Mouse (Mus musculus) hindbrain, embryonic 11.5 days (tissue): ENCODE results near the gene Ahcyl1. TPM values are rescaled to one million over a fixed set of nuclear protein-coding genes. Genes with fewer than 3 reads are reported as not detected.
"Not testable (repeated sequence)": the region's sequence is repeated elsewhere in the genome, so short reads cannot be mapped to it uniquely, and the experiment has no call there.

Experiments
- ATAC-seq: fragments of 200-750 bp; cut with Nextera tagmentation; 2 replicates; pipeline ENCODE4 v1.8.0; 2017; ENCODE audit warnings: mild to moderate bottlenecking, moderate TSS enrichment, moderate library complexity; ENCODE audit not compliant: low FRiP score
- DNase-seq: peaks from one replicate; pipeline ENCODE4 v3.0.0-alpha.2; 2015; ENCODE audit warnings: low spot score
- H3K27ac ChIP-seq: fragments of 300-500 bp; sonication (generic); 2 replicates; pipeline ENCODE4 v1.5.1; 2014; ENCODE audit warnings: mild to moderate bottlenecking, low read depth, low read length
- H3K27me3 ChIP-seq: fragments of 300-500 bp; sonication (generic); 2 replicates; pipeline ENCODE4 v1.6.1; 2014; ENCODE audit warnings: mild to moderate bottlenecking, low read length, moderate library complexity, mixed read lengths; ENCODE audit not compliant: control insufficient read depth, insufficient read depth
- H3K36me3 ChIP-seq: fragments of 300-500 bp; sonication (generic); 2 replicates; pipeline ENCODE4 v1.6.1; 2014; ENCODE audit warnings: mild to moderate bottlenecking, low read length, moderate library complexity, mixed read lengths; ENCODE audit not compliant: control insufficient read depth, insufficient read depth
- H3K4me1 ChIP-seq: fragments of 300-500 bp; sonication (generic); replicated peaks from 2 replicates; pipeline ENCODE4 v1.6.1; 2014; ENCODE audit warnings: low read length, mixed read lengths; ENCODE audit not compliant: control insufficient read depth, insufficient read depth
- H3K4me2 ChIP-seq: fragments of 300-500 bp; sonication (generic); replicated peaks from 2 replicates; pipeline ENCODE4 v1.6.1; 2014; ENCODE audit warnings: mild to moderate bottlenecking, low read depth, low read length
- H3K4me3 ChIP-seq: fragments of 300-500 bp; sonication (generic); 2 replicates; pipeline ENCODE4 v1.5.1; 2014; ENCODE audit warnings: low read depth, low read length
- H3K9ac ChIP-seq: fragments of 300-500 bp; sonication (generic); 2 replicates; pipeline ENCODE4 v1.6.1; 2014; ENCODE audit warnings: low read depth, low read length
- H3K9me3 ChIP-seq: fragments of 300-500 bp; sonication (generic); 2 replicates; pipeline ENCODE4 v1.6.1; 2016; ENCODE audit warnings: low read length; ENCODE audit not compliant: control insufficient read depth
- WGBS: fragments of 180-500 bp; shearing (Covaris S2); extraction: QIAGEN DNeasy Blood & Tissue Kit; methylation state at CpG from one replicate; pipeline ENCODE4 v1.1.7; 2014; 5-methylcytosine and 5-hydroxymethylcytosine counted together
- polyA plus RNA-seq: library from polyadenylated mRNA; unstranded; fragments of >200 nt; fragmentation: Nextera tagmentation; extraction: Ambion mirVana; gene quantifications from 2 replicates; pipeline ENCODE4 v1.2.1, GENCODE M21; 2014

Ahcyl1 gene
- polyA plus RNA-seq, 1 experiment from 2014 or later = 117 TPM

DNA sequence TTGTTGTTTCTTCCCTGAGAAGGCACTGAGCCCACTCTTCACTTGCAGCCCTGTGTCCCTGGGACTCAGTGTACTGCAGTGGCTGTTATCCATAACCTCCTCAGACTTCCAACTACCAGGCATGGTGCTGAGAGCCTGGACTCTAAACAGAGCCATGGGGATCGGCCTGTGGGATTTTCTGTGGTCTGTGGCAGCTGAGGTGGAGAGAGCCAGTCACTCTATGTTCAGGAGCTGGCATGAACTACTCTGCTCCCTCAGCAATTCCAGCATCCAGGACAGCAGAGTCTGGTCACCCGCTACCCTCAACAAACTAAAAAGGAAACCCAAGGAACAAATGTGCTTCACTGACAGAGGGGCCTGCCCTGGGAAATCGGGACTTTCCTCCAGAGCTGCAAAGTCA is 43.1 kb upstream of the Ahcyl1 start:
- Histone ChIP-seq H3K9ac (no peak overlapping the region), H3K36me3 (no peaks in the 10 kb centered on the region), H3K4me3 (no peak overlapping the region), H3K27me3 (no peaks in the 10 kb centered on the region), H3K9me3 (no peaks in the 10 kb centered on the region), H3K4me2 (no peak overlapping the region), H3K4me1 (peaks cover 10% of the 10 kb centered on the region), H3K27ac (no peak overlapping the region)
- WGBS = 81% methylated on average over 3 of the region's 3 CpGs
- ATAC-seq (no peak), DNase-seq (no peak)

DNA sequence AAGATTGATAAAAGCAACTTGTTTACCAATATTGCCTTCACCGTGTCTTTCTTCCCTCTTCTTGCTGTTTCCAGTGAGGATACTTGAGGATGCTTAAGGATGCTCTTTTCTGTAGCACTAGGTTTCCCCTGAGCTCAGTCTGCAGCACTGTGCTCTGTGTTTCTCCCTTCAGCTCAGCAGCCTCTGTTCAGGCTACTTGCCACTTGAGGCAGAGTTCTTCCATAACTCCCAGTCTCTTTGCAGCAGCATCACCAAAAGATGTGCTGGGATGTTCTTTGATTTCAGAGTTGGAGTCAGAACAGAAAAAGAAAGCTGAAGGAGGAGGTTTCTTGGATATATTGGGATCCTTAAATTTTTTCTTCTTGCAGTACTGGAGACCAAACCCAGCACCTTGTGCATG is 42.3 kb upstream of the Ahcyl1 start:
- Histone ChIP-seq H3K27ac (no peak overlapping the region), H3K27me3 (no peaks in the 10 kb centered on the region), H3K36me3 (no peaks in the 10 kb centered on the region), H3K9ac (no peak overlapping the region), H3K4me2 (no peak overlapping the region), H3K4me1 (peaks cover 10% of the 10 kb centered on the region), H3K4me3 (no peak overlapping the region), H3K9me3 (no peaks in the 10 kb centered on the region)
- ATAC-seq = no peak
- WGBS = 83% methylated on average over 1 of the region's 1 CpGs
- DNase-seq = no peak

DNA sequence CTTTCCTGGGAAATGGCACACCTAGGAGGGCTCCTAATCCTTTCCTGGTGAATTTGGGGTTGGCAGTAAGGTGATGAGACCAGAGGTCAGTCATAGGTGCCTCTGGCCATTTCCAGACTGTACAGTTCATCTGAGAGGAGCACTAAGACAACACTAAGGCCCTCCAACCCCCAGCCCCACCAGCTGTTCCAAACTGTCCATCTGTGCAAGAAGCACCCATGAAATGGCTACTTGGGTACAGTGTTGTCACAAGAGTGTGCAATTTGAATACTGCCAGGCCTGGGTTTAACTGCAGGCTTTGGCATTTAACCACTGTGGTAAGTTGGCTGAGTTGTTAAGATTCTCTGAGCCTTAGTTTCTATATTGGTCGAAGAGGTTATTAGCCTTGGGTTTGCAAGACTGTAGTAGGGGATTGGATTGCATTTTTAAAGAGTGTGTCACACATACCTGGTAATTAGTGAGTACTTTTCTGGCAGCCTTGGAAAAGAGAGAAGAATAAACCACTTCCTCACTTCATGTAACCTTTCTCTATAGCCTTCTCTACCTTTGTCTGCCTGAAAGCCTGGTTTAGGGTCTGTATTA is 41.3 kb upstream of the Ahcyl1 start:
- H3K27me3 ChIP-seq = no peaks in the 10 kb centered on the region
- no peak overlapping the region for H3K9ac ChIP-seq
- no peak overlapping the region for H3K4me3 ChIP-seq
- H3K4me1 ChIP-seq = peaks cover 10% of the 10 kb centered on the region
- ATAC-seq (no peak), DNase-seq (no peak)
- H3K4me2 ChIP-seq = no peak overlapping the region
- H3K9me3 ChIP-seq = no peaks in the 10 kb centered on the region
- no peaks in the 10 kb centered on the region for H3K36me3 ChIP-seq
- WGBS = 91% methylated on average over 1 of the region's 1 CpGs
- H3K27ac ChIP-seq = no peak overlapping the region

DNA sequence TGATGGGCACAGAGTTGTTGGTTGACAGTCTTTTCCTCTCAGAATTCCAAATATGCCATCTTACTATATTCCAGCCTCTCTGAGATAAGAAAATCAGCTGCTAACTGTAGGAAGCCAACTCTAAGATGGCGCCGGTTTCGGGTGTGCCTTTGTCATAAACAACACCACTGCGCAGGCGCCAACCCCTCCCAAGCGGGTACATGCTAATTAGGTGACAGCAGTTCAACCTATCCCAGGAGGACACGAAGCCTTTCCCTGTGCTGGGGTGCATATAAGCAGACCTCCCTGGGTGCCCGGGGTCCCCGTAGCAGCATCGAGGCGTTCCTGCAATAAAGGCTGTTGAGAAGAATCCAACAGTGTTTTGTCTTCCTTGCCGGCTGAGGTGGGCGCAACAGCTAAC is 39.3 kb upstream of the Ahcyl1 start:
- H3K9me3 ChIP-seq, H3K9ac ChIP-seq, H3K27me3 ChIP-seq, DNase-seq, H3K4me2 ChIP-seq, H3K4me3 ChIP-seq, H3K36me3 ChIP-seq, ATAC-seq, H3K4me1 ChIP-seq, H3K27ac ChIP-seq: not testable (repeated sequence)
- 90% methylated on average over 13 of the region's 13 CpGs for WGBS

DNA sequence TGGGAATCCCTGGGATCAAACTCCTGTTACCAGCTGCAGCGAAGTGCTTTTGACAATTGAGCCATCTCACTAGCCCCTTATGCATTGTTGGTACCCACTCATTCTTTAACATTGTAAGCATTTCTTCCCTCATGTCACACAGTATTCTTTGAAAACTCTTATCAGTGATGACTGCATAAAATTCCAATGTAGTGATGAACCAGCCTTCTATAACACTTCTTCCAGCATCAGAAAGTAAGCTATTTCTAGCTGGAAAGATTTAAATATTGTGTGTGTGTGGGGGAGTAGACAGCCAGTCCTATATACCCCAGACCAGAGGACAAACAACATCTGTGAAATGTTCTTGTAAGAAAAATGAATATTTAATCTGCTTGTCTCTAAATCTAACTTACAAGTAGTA is 37.0 kb upstream of the Ahcyl1 start:
- H3K9me3 ChIP-seq = no peaks in the 10 kb centered on the region
- no peaks in the 10 kb centered on the region for H3K4me1 ChIP-seq
- no peak overlapping the region for H3K4me3 ChIP-seq
- ATAC-seq (no peak), DNase-seq (no peak)
- no peaks in the 10 kb centered on the region for H3K27me3 ChIP-seq
- H3K4me2 ChIP-seq = no peak overlapping the region
- H3K9ac ChIP-seq = no peak overlapping the region
- WGBS = 89% methylated on average over 1 of the region's 1 CpGs
- no peak overlapping the region for H3K27ac ChIP-seq
- H3K36me3 ChIP-seq = no peaks in the 10 kb centered on the region

DNA sequence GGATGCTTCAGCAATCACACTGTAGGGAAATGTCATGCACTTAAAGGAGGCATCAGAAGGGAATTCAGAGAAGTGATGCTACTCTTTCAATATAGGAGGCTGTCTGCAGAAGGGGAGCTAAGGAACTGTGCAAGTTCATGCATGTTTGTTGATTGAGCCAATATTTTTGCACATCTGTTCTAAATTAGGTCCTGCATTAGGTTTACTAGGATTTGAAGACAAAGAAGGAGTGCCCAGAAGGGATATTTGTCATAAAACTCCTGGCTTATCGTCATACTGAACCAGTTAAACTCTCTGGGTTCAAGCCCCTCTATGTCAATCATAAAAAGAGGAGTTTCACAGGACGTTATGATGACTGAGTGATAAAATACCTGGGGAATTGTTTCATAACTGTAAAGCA is 33.9 kb upstream of the Ahcyl1 start:
- H3K27ac ChIP-seq = no peak overlapping the region
- 66% methylated on average over 2 of the region's 2 CpGs for WGBS
- no peak overlapping the region for H3K9ac ChIP-seq
- DNase-seq (no peak), ATAC-seq (no peak)
- no peaks in the 10 kb centered on the region for H3K4me1 ChIP-seq
- no peak overlapping the region for H3K4me2 ChIP-seq
- no peak overlapping the region for H3K4me3 ChIP-seq
- H3K36me3 ChIP-seq = no peaks in the 10 kb centered on the region
- no peaks in the 10 kb centered on the region for H3K9me3 ChIP-seq
- H3K27me3 ChIP-seq = no peaks in the 10 kb centered on the region

DNA sequence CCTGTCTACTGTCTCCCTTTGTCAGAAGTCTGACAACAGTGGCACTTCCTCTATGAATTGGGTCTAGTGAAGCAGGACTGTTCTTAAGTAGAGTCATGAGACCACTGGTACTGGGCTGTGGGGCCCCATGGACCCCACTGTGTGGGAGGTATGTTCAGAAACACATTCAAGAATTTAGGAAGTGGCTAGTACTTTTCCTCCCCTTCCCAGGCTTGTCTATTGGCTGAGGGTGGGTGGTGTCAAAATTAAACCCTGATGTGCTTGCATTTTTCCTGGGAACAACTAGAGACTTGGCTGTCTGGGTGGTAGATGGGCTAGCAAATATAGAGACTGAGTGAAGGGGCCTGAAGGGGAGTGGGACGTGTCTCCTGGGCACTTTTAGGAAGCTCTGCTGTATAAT is 32.1 kb upstream of the Ahcyl1 start:
- Histone ChIP-seq H3K27me3 (no peaks in the 10 kb centered on the region), H3K4me1 (no peaks in the 10 kb centered on the region), H3K36me3 (no peaks in the 10 kb centered on the region), H3K27ac (no peak overlapping the region), H3K4me3 (no peak overlapping the region), H3K9me3 (no peaks in the 10 kb centered on the region), H3K9ac (no peak overlapping the region), H3K4me2 (no peak overlapping the region)
- ATAC-seq = no peak
- no peak for DNase-seq
- WGBS = 71% methylated on average over 1 of the region's 1 CpGs

DNA sequence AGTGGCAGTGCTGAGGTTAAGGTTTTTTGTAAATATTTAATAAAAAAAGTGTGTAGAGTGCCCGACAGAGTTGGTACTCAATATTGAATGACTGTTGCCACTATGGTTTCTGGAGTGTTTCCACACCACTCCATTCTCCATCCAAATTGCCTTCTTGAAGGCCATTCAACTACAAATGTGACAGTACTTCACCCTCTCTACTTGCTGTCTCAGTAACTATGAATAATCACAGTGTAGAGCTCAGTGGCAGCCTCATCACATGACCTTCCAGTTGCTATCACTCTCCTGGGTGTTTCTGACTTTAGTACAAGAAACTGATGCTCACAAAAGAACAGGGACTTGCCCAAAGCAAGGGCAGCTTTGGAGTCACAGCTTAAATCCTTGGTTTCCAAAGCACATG is 19.6 kb upstream of the Ahcyl1 start:
- no peak overlapping the region for H3K9ac ChIP-seq
- no peak for DNase-seq

DNA sequence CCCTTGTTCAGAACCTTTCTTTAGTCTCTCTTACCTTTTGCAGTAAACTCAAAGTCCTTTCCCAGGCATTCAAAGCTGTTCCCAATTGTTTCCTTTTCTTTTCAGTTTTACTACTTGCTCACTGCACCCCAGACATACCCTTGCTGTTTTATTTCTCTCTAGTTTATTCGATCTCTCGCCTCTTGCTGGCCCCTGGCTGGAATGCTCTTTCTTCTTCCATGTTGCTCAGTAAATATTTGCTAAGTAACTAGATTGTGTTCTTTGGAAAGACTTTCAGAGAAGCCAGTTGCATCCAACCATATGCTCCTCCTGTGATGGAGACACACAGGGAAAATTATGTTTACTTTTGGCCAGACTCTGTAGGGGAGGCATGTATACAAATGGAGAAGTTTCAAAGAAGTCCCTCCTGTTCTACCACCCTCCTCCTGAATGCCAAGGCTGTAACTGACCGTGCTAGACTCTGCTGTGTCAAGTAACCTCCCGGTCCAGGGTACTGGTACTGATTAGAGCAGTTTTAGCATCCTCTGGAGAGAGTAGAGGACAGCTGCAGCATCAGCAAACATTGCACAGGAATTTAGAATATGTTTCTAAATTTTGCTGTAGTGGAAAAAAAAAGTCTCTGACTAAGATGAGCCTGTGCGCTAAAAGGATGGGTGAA is 18.0 kb upstream of the Ahcyl1 start:
- no peaks in the 10 kb centered on the region for H3K9me3 ChIP-seq
- ATAC-seq (no peak), DNase-seq (no peak)
- no peak overlapping the region for H3K27ac ChIP-seq
- H3K9ac ChIP-seq = no peak overlapping the region
- H3K4me2 ChIP-seq = no peak overlapping the region
- no peak overlapping the region for H3K4me3 ChIP-seq
- no peaks in the 10 kb centered on the region for H3K36me3 ChIP-seq
- no peaks in the 10 kb centered on the region for H3K4me1 ChIP-seq
- no peaks in the 10 kb centered on the region for H3K27me3 ChIP-seq
- 70% methylated on average over 5 of the region's 5 CpGs for WGBS

More for the DNA sequence above, 19.6 kb upstream of the Ahcyl1 start:
- H3K4me2 ChIP-seq = no peak overlapping the region
- no peaks in the 10 kb centered on the region for H3K9me3 ChIP-seq
- no peak overlapping the region for H3K27ac ChIP-seq
- no peak for ATAC-seq
- no peaks in the 10 kb centered on the region for H3K4me1 ChIP-seq
- H3K36me3 ChIP-seq = no peaks in the 10 kb centered on the region
- WGBS = 83% methylated on average over 1 of the region's 1 CpGs
- H3K4me3 ChIP-seq = no peak overlapping the region
- H3K27me3 ChIP-seq = no peaks in the 10 kb centered on the region
